7 mouse cellular contexts compared by ENCODE assay signal in genomic region chr12:32821504-32822011, GRCm38 (mm10). TPM values are rescaled to one million over a fixed set of nuclear protein-coding genes. Genes with fewer than 3 reads are reported as not detected.
DNase-seq lines count a peak whose midpoint lies in the region; ATAC-seq and TF ChIP-seq lines count a peak whose summit lies in the region.

No protein-coding gene starts in this region.

- WGBS in spleen, adult 2 months = 43% methylated on average over 2 of the region's 2 CpGs
- WGBS in forebrain, embryonic 12.5 days = 50% methylated on average over 2 of the region's 2 CpGs
- 42% methylated on average over 2 of the region's 2 CpGs for WGBS in liver, embryonic 11.5 days

- peaks cover 2% of the 10 kb centered on the region; the same call in 1 of the 2 replicates for H3K27me3 ChIP-seq in spleen, adult 2 months (ENCODE audit: control insufficient read depth, insufficient read depth, low read length)
- no peaks in the 10 kb centered on the region for H3K27me3 ChIP-seq in forebrain, embryonic 12.5 days
- H3K27me3 ChIP-seq in liver, embryonic 11.5 days (replicated peaks; ENCODE audit: control insufficient read depth, insufficient read depth, low read length) = no peaks in the 10 kb centered on the region

- TF ChIP-seq CTCF in spleen, adult 2 months (IDR thresholded peaks at IDR 0.05; ENCODE audit: extremely low read depth, insufficient read depth, insufficient read length, insufficient replicate concordance) = no peak

- peak overlapping the region; percentile 74 for H3K4me2 ChIP-seq in forebrain, embryonic 12.5 days
- H3K4me2 ChIP-seq in liver, embryonic 11.5 days = peak overlapping the region; percentile 70

- no peaks in the 10 kb centered on the region; the same call in 1 of the 2 replicates for H3K4me1 ChIP-seq in spleen, adult 2 months (ENCODE audit: control insufficient read depth, insufficient read depth, insufficient read length)
- peaks cover 14% of the 10 kb centered on the region for H3K4me1 ChIP-seq in forebrain, embryonic 12.5 days
- peaks cover 3% of the 10 kb centered on the region; the same call in 1 of the 2 replicates for H3K4me1 ChIP-seq in liver, embryonic 11.5 days (replicated peaks; ENCODE audit: control insufficient read depth, insufficient read depth, low read length)

- H3K4me3 ChIP-seq in spleen, adult 2 months (ENCODE audit: extremely low read depth, insufficient read depth, insufficient read length) = peak overlapping the region; percentile 82
- peak overlapping the region; percentile 81 for H3K4me3 ChIP-seq in forebrain, embryonic 12.5 days (replicated peaks)
- H3K4me3 ChIP-seq in liver, embryonic 11.5 days (ENCODE audit: low read depth, low read length) = peak overlapping the region; percentile 73

- H3K36me3 ChIP-seq in spleen, adult 2 months (ENCODE audit: control insufficient read depth, insufficient read depth, low read length) = peaks cover 3% of the 10 kb centered on the region; the same call in 1 of the 2 replicates
- peaks cover 10% of the 10 kb centered on the region; the same call in 1 of the 2 replicates for H3K36me3 ChIP-seq in forebrain, embryonic 12.5 days (replicated peaks)
- no peaks in the 10 kb centered on the region for H3K36me3 ChIP-seq in liver, embryonic 11.5 days (ENCODE audit: control insufficient read depth, insufficient read depth, low read length)

- DNase-seq in spleen, adult 2 months (ENCODE audit: low read depth in 1 of 2, low spot score in 2 of 2) = no peak
- DNase-seq in spleen, postnatal 36 days (ENCODE audit: low spot score in 2 of 2) = no peak
- no peak for DNase-seq in liver, embryonic 11.5 days (ENCODE audit: low spot score)
- no peak for DNase-seq in layer of hippocampus, postnatal 25 days (ENCODE audit: extremely low spot score in 1 of 2, low spot score in 1 of 2)
- no peak for DNase-seq in adrenal gland, postnatal 10 days

- no peak for TF ChIP-seq POLR2A in spleen, adult 2 months (IDR thresholded peaks at IDR 0.05; ENCODE audit: low read depth, low read length)

- ATAC-seq in forebrain, embryonic 12.5 days (ENCODE audit: low FRiP score) = no peak
- no peak for ATAC-seq in liver, embryonic 11.5 days (replicated peaks; ENCODE audit: low FRiP score)
- no peak for ATAC-seq in CD4-positive, CD25-positive, alpha-beta regulatory T cell, adult 4 months

- H3K9me3 ChIP-seq in forebrain, embryonic 12.5 days = no peaks in the 10 kb centered on the region
- H3K9me3 ChIP-seq in liver, embryonic 11.5 days (ENCODE audit: control insufficient read depth, low read length) = no peaks in the 10 kb centered on the region

- peak overlapping the region; percentile 46; the same call in 1 of the 2 replicates for H3K27ac ChIP-seq in spleen, adult 2 months (ENCODE audit: insufficient read depth, low read length)
- H3K27ac ChIP-seq in forebrain, embryonic 12.5 days = no peak overlapping the region
- no peak overlapping the region for H3K27ac ChIP-seq in liver, embryonic 11.5 days (ENCODE audit: low read depth, low read length)

- no peak overlapping the region for H3K9ac ChIP-seq in forebrain, embryonic 12.5 days
- peak overlapping the region; percentile 70; the same call in 1 of the 2 replicates for H3K9ac ChIP-seq in liver, embryonic 11.5 days (ENCODE audit: low read depth, low read length)

RNA-seq across cellular contexts. Expression of gene Nampt, which starts 2.2 kb away (rescaled TPM):
- 7.5 and 8.0 TPM in 2 replicates for polyA plus RNA-seq in spleen, adult 2 months (2012; rRNA removed)
- 31.1 and 34.3 TPM in 2 replicates for polyA plus RNA-seq in forebrain, embryonic 12.5 days (2016; fragmentation: Nextera tagmentation; extraction: Ambion mirVana)
- 27.3 and 30.7 TPM in 2 replicates for polyA plus RNA-seq in liver, embryonic 11.5 days (2014; fragmentation: Nextera tagmentation; extraction: Ambion mirVana)
- 10 to 100 TPM; 31.8 to 38.8 TPM for polyA plus RNA-seq in CD4-positive, CD25-positive, alpha-beta regulatory T cell, adult 4 months (2017; shearing (Covaris generic))
- total RNA-seq in layer of hippocampus, postnatal 25 days (2021) = 10 to 100 TPM; 42.2 to 45.5 TPM
- 100 to 1,000 TPM in 1 of 2 experiments, 10 to 100 TPM in 1; 89.7 to 171 TPM for total RNA-seq in adrenal gland, postnatal 10 days (2021)
